Mouse (Mus musculus) yolk sac, embryonic 10.5 days (tissue): ENCODE measurements at regions not wholly inside any gene's neighbourhood (a gene's known extent, or its start where the extent isn't known, plus 50 kb on each side); places are given as distances from the start of the nearest gene placed in this dataset.

Experiments used
- DNase-seq: peaks from one replicate; pipeline ENCODE4 v3.0.0-alpha.2; 2017; ENCODE audit warnings: low spot score

DNA sequence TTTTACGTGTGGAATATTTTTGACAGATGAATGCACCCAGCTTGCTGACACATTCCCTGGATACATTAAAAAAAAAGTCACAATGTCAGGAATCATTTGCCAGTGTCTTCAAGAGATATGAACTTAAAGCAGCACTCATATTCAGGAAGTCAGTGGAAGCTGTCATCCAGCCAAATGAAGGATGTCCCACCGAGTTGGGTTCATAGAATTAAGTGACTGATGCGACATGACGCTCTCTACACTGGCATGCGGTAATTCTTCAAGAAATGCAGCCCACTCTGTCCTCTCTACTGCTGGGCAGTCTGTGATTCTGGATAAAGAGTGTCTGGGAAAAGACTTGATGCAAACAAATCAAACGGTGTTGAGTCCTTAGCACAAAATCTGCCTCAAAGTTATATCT, 463.9 kb downstream of the 1700129C05Rik start:
- DNase-seq, result no peak

DNA sequence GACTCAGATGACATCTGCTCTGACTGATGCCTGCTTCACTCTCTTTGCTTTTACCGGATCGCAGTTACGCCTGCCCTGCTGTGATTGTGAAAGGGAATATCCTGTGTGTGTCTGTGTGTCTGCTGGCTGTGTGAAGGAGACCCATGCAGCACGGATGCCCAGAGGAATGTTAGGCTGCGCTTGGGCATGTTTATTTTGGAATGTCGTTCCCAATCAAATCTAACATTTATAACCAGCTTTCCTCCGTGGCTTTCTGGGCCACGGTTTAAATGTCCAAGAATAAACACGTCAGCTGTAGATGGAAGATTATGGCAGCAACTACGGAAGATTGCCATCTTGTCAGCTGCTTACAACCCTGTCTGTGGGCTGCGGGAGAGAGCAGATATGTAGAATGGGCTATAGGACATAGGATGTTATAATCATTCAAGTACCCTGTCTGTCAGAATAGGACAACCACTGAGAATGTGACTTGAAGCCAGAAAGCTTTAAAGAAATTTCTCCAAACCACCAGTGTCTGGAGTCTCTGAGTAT, 464.5 kb downstream of the 1700129C05Rik start:
- DNase-seq, result no peak

DNA sequence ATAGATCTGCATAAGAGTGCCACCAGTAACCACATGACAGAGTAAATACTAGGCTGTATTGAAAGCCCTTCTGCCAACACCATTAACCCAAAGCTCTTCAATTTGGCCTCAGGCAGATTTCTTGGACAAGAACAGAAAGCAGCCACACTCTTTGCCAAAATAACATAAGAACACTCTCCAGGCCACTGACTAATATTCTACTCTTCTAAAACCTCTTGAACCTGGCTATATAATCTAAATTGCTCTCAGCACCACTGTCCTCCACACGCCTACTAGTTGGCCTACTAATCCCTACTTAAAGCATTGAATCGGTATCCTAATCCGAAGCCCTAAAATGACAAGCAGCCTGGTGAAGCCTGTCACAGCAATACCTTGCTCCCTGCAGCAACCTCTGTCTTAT, 467.5 kb downstream of the 1700129C05Rik start:
- DNase-seq, result no peak

DNA sequence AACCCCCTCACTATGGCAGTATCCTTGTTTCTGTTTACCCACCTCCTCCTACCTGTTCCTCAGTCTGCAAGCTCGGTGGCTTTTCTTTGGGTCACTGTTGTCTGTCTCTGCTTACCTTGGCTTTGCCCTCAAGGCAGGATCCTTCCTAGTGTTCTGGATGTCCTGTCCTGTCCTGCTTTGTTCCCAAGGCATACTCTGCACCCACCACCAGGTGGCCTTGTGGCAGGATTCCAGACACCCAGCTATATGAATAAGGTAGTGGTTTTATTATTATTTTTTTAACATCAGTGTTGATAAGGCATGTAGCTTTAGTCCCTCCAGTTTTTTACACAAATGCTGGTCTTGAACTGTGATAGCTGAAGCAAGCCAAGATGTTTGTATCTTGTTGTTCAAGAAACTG, 478.7 kb downstream of the 1700129C05Rik start:
- no peak for DNase-seq

DNA sequence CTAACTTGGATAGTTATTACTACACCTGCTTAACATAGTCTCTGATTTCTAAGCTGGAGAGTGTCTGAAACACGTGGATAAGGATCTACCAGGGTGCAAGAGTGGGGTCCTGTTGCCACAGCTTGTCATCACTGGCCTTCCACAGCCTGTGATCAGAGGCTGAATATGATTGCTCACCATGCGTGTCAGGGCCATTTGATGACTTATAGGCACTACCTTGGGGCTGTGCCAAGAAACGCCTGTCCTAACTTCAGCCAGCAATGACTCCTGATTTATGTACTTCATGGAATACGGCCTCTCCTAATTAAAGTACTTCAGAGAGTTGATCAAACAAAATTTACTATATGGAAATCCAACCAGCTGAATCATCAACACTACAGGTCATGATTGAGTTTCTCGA, 480.1 kb downstream of the 1700129C05Rik start:
- no peak for DNase-seq

DNA sequence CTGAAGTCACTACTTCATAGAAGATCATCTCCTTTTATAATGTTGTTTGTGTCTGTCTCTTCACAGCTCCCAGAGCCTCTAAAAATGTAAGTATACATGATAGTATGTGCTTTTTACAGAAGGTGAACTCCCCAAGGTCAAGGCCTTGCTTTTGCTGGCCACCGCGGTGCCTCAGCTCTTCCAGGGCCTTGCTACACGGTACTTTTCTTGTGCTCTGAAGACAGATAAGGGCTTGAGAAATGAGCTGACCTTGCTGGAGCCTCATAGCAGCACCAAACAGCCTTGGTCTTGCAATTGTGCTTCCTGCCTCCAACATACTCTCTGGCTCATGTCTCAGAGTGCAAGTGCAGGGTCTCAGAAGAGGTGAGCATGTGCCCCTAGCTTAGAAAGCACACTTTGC, 481.3 kb downstream of the 1700129C05Rik start:
- DNase-seq, result no peak

DNA sequence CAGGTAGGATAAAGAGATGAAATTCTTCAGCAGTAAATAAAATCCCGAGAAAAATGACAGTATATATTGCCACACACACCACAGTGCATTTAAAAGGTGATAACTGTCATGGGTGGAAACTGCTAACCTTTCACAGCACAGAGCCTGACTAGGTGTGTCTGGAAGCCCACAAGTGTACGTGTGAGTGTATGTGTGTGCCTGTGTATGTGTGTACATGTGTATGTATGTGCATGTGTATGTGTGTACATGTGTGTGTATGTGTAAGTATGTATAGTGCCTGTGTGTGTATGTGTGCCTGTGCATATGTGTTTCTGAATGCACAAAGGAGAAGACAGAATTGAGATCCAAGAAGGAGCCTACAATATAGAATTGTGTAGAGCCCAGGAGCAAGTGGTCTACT, 485.4 kb downstream of the 1700129C05Rik start:
- no peak for DNase-seq

DNA sequence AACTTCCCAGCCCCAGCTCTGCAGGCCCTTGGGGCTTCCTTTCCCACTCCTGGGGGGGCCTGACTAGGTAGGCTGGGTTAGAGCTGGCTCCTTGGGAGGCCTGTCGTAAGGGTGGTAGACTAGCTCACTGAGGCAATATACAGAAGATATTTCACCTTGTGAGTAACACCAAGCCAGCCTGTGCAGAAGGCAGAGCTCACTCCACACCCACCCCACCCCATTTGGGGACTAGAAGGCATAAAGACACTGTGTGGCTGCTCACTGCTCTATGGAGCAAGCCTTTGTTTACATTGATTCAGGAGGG, 485.8 kb downstream of the 1700129C05Rik start:
- DNase-seq, result no peak

DNA sequence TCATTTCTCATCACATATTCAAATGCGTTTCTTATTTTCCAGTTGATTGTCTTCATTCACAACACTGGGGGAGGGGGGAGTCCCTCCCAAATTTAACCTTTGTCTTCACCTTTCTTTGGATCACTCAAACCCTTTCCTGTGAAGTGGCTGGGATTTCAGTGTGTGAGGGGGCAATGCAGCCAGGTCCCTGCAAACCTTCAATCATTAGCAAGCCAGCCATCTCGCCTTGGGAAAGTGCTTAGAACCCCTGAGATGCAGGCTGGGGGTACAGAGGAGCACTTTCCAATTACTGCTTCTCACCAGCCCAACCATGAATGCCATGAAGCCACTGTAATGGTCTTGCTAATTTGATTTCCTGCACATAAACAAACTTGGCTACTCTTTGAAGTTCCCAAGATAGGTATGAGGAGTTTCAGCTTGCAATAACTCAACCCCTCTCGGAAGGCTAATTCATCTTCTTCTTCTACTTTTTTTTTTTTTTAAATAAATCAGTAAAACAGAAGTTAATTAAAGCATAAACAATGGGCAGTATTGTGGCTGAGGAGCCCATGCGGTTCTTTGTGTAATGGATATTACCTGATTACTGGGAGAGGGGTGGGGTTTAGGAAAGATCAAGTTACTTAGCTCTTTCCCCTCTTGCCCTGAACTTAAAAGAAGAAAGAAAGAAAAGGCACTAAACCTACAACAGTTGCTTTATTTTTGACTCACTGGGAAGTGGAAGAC, 486.3 kb downstream of the 1700129C05Rik start:
- DNase-seq, result no peak

DNA sequence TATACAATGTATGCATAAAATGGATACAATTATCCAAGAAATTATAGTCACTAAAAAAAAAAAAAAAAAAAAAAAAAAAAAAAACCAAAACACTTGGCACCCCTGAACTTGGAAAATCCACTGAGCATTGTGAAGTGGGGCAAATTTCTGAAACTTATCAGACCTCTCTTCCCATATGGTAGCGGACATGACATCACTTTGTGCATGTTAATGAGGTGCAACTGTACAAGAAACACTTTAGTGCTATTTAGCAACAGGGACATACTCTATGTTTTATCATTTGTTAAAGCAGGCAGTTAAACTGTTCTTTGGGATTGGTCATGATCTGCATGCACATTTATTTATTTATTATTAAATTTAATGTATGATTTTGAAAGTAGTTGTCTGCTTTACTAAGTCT, 489.7 kb downstream of the 1700129C05Rik start:
- DNase-seq, result no peak

DNA sequence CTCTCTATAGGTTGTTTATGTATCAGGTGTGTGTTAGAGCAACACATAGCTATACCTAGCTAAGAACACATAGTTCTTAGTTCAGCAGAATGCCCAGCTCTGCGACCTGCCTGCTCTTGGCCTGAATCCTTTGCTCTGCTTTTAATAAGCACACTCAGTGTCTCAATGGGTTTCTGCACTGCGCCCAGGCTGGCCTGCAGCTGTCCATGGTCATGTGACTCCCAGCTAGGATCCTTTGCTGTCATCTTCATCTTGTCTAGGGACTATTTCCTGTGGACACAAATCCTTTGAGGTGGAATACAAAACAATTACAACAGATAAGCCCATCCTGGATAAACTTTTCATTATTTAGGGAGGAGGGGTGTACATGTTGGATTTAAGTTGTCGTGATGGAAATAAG, 490.7 kb downstream of the 1700129C05Rik start:
- DNase-seq, result no peak

DNA sequence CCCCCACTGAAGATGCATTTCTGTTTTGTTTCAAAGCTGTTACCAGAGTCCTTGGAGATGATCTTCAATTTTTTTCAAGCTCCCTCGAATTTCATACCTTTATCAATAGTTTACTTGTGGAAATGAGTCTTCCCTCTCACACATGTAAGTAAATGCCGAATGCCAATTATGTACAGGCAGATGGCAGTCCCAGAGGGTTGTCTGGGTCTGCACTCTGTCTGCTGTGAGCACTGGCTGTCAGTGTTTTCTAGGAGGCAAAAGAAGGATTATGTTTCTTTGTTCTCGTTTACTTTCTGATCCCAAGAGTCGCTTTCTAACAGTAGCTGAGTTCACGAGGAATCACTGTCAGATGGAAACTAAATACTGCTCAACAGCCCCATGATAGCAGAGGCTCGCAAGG, 491.5 kb downstream of the 1700129C05Rik start:
- DNase-seq, result no peak

DNA sequence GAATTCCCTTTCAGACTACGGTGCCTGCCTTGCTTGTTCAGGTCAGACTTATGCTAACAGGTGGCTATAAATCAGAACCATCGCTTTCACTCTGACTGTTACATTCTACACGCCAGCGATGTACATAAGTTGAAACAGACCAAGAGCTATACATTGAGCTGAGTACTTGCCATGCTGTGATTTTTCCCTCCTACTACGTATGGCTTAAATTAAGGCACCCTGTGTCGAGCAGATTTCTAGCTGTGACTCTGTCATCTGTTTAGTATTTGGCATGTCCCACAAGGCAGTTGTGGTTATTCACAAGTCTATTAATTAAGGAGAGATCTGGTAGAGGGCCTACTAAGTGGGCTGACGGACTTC, 504.4 kb downstream of the 1700129C05Rik start:
- DNase-seq, result no peak

DNA sequence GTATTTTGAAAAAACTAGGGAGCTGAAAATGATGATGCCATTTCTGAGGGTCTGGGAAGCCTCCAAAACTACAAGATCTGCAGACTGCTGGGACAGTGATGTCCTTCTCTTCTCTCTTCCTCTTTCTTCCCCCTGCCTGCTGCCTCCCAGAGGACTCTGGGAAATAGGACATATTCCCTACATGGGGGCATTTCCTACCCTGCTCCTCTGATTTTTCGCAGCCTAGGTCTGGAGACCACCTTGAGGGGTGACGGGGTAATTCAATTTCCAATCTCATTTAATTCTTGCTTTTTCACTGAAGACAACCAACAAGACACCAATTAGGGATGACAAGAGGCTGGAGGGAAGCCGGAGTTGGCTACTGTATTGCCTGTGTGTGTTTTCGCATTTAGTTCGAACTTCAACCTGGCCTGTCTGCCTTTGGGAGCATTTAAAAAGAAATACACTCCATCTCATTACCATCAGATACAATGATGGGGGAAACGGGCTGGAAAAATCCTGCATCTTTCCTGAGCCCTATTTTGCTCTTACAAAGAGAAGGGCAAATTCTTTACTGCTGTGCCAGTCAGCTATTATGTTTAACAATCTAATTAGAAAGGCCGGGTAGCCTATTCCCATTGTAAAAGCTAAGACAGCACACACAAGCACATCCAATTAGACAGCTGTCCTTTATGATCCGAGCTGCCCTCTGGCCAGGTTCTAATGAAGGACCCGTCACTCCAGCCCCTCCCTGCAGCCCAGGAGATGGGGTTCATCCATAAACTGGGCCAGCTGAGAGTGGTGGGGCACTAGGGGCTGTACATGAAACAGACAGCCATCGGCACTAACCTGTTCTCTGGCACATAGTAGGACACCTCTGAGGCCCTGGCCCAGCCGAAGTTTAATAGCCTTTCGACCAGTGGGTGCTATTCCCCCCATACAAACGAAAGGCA, 505.0 kb downstream of the 1700129C05Rik start:
- no peak for DNase-seq

DNA sequence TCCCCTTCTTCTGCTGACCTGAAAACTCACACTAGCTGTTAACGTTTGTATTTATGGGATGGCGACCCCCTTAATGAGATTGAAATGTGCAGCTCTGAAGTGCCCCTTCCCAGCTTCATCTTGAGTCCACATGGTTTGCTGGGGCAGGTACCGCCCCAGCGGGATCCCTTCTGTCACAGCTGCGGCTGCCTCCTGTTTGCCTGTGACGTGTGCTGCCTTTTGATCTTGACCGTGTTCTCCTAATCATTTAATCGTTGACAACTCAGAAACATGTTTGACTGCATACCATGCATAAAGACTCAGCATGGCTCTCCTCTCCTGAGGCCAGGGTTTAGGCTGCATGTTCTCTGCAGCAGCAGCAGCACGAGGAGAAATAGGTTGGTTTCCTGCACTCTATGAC, 511.5 kb downstream of the 1700129C05Rik start:
- DNase-seq, result no peak

DNA sequence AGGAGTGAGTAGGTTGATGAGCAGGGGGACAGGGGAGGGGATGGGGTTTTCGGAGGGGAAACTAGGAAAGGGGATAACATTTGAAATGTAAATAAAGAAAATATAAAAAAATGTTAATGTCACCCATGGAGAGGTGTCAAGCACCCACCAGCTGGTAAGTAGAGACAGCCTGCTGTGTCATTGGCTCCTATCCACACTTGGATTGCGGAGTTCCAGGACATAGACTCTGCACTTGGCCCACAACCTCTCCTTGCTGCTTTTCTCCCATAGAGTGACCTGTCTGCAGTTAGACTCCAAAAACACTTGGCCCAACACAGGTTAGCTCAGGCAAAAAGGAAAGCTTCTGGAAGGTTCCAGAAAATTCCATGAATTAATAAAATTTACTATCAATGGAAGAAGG, 514.4 kb downstream of the 1700129C05Rik start:
- DNase-seq, result no peak

DNA sequence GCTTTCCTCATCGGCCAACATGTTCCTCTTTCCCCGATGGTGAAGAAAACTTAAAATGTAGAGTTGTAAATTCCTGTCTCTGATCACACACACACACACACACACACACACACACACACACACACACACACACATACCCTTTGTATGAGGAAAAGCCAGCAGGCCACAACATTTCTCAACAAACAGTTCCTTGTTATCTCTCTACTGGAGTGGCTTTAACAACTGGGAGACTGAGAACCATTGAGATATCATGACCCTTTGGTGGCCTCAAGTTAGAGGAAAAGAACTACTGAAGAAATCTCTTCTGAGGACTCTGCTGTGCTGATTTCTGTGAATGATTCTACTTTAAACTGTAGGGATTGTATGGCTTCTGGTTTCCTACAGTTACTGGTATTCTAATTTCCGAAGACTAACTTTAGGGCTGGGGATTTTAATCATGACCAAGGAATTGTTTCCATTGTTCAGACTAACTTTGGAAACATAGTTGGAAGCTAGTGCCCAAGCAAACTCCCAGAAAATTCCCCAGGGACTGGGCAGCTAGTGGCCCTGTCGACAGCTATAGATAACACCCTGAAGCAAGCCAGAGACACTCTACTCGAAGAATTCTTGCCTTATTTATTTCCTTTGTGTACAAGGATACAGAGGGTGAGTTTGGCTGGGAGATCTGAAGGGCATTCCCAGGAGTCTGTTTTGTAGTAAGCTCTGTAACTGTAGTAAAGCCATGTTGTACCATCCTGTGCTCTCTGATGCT, 516.0 kb downstream of the 1700129C05Rik start:
- DNase-seq, result no peak

DNA sequence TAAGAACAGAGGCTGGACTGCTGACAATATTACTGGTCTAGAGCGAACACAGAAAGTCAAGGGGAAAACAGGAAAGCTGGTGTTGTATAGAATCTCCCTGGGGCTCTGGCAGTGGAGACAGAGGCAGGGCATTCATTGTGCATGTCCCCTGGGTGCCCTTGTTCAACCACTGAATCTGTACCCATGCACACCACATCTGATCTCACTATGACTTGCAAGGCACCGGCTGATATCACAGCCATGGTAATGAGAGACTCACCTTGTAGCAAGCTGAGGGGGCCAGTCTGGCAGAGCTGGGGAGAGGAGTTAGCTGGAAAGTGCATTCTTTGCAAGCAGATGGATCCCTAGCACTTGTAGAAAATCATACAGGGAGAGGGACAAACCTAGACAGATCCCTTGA, 522.5 kb downstream of the 1700129C05Rik start:
- DNase-seq, result no peak

DNA sequence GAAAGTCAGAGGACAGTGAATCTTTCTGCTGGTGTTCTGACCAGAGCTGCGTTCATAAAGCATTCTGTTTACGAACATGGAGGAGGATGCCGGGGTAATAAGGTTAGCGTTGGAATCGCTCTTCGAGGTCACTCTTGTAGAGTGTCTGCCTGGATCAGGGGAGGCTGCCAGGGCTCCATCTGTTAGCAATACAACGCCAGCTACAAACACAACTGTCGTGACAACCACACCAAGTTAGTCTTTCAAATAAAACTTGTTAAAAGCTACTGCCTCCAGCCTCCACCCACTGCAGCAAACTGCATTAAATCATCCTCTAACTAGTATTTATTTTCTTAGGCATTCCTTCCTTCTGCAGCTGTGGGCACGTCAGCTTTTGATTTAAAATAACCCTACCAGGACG, 525.0 kb downstream of the 1700129C05Rik start:
- DNase-seq, result no peak

DNA sequence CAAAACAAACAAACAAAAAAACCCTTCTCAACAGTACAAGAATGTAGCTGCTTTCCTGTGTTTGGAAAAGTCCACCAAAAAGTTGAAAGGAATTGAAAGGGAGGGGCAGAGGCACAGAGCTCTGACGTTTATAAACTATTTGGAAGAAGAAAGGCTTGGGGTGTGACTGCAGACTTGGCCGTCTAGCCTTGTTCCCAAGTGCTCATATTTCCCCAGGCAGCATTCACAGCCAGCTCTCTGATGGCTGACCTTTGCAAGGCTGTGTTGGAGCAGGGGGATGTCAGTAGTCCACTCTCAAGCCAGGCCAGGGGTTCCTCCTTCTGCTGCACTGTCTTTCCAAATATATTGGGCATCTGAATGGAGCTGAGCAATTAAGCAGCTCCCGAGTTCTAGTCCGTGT, 534.5 kb downstream of the 1700129C05Rik start:
- no peak for DNase-seq

DNA sequence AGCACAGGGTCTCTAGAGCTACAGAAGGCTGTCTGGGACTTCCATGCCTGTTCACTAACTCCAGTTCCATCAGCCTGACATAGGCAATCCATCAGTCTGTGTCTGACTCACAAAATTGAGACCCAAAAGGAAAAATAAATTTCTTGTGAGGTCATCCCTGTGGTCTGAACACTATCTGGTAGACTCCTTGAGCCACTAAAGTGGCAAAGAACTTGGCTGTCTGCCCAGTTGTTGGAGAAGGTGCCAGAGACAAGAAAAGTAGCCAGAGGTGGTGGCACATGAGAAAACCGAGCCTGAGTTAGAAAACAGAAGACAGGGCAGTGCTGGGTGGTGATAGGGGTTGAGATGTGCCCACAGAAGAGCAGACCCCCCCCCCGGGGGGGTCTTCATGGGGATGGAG, 535.0 kb downstream of the 1700129C05Rik start:
- no peak for DNase-seq

DNA sequence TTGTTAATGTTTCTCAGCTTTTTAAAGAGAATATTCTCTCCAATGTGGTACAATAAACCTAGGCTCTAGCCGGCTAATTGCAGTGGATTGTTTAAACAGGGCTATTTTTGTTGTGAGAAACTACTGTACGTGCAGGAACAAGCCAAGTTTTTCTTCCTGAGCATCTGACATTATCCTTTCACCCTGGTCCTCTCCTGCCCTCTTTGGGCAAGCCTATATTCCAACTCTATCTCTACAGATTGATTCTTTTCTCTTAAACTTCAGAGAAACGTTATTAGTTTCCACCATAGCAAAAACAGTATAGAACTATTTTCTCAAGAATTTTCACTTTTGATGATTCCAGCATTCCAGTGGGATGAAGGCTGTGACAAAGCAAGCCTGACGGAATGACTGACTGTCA, 535.2 kb downstream of the Fgf9 start:
- DNase-seq, result no peak

DNA sequence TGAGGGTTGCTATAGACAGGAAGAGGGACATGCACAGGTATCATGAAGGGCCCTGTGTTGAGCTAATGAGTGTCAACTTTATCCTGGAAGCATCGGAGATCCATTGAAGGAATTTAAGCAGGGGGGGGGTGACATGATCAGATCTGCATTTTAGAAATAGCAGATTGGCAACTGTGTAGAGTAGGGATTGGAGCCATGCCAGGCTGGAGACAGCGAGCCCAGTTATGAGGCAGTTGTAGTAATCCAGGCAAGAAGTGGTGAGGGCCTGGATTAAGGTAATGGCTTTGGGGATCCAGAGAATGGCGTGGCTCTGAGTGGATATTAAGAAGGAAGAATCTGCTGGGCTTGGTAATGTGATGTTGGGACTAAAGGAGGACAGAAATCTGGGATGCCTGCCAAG, 528.5 kb downstream of the Fgf9 start:
- no peak for DNase-seq
